Mouse (Mus musculus): ENCODE measurements at regions not wholly inside any gene's neighbourhood (a gene's known extent, or its start where the extent isn't known, plus 50 kb on each side); places are given as distances from the start of the nearest gene placed in this dataset.
"Not testable (repeated sequence)": the region's sequence is repeated elsewhere in the genome, so short reads cannot be mapped to it uniquely, and the experiment has no call there.

- no peak for DNase-seq (ENCODE audit: low spot score in 2 of 2)
- intact Hi-C loops (cut with DNase I) = no loop called here
Measured at GRCm38 (mm10) chr15:60333573-60334306, 317.3 kb upstream of the 4933412E24Rik start.

- intact Hi-C loops (cut with DNase I) = no loop called here
- DNase-seq (ENCODE audit: low spot score in 2 of 2) = no peak
Measured at GRCm38 (mm10) chr15:60317577-60317976, 301.2 kb upstream of the 4933412E24Rik start.

- intact Hi-C loops (cut with DNase I) = no loop called here
- peak in 1 of 2 experiments; percentile 63 for DNase-seq (ENCODE audit: low spot score in 2 of 2)
Measured at GRCm38 (mm10) chr15:60315210-60315609, 298.8 kb upstream of the 4933412E24Rik start.

GRCm38 (mm10) chr15:60309909-60310308 is 293.5 kb upstream of the 4933412E24Rik start:
- intact Hi-C loops (cut with DNase I) = loop anchor here (2.0 kb wide), 1 partner anchor 213 kb away; no protein-coding TSS in a partner anchor
- DNase-seq (ENCODE audit: low spot score in 2 of 2) = peak; percentile 41 to 87

- peak in 1 of 2 experiments; percentile 19 for DNase-seq (ENCODE audit: low spot score in 2 of 2)
- intact Hi-C loops (cut with DNase I) = no loop called here
Measured at GRCm38 (mm10) chr15:60308968-60309367, 292.6 kb upstream of the 4933412E24Rik start.

GRCm38 (mm10) chr15:60308126-60308525 is 291.7 kb upstream of the 4933412E24Rik start:
- peak in 1 of 2 experiments; percentile 62 for DNase-seq (ENCODE audit: low spot score in 2 of 2)
- intact Hi-C loops (cut with DNase I) = no loop called here

GRCm38 (mm10) chr15:60303501-60303900 is 287.1 kb upstream of the 4933412E24Rik start:
- no peak for DNase-seq (ENCODE audit: low spot score in 2 of 2)
- intact Hi-C loops (cut with DNase I) = no loop called here

- intact Hi-C loops (cut with DNase I) = no loop called here
- no peak for DNase-seq (ENCODE audit: low spot score in 2 of 2)
Measured at GRCm38 (mm10) chr15:60301939-60302338, 285.5 kb upstream of the 4933412E24Rik start.

- intact Hi-C loops (cut with DNase I) = no loop called here
- DNase-seq (ENCODE audit: low spot score in 2 of 2) = no peak
Measured at GRCm38 (mm10) chr15:60285321-60285720, 268.9 kb upstream of the 4933412E24Rik start.

- DNase-seq (ENCODE audit: low spot score in 2 of 2) = no peak
- intact Hi-C loops (cut with DNase I) = no loop called here
Measured at GRCm38 (mm10) chr15:60280378-60280777, 264.0 kb upstream of the 4933412E24Rik start.

- DNase-seq (ENCODE audit: low spot score in 2 of 2) = not testable (repeated sequence)
- intact Hi-C loops (cut with DNase I) = loop anchor here (5.0 kb wide), 1 partner anchor 156 kb away; no protein-coding TSS in a partner anchor
Measured at GRCm38 (mm10) chr15:60253661-60254060, 237.2 kb upstream of the 4933412E24Rik start.

GRCm38 (mm10) chr15:60226335-60226938 is 210.0 kb upstream of the 4933412E24Rik start:
- no peak for DNase-seq (ENCODE audit: low spot score in 2 of 2)
- intact Hi-C loops (cut with DNase I) = no loop called here

- no peak for DNase-seq (ENCODE audit: low spot score in 2 of 2)
- intact Hi-C loops (cut with DNase I) = no loop called here
Measured at GRCm38 (mm10) chr15:60195070-60195469, 178.7 kb upstream of the 4933412E24Rik start.

GRCm38 (mm10) chr15:60193157-60193556 is 176.7 kb upstream of the 4933412E24Rik start:
- peak in 1 of 2 experiments; percentile 13 for DNase-seq (ENCODE audit: low spot score in 2 of 2)
- intact Hi-C loops (cut with DNase I) = no loop called here

- intact Hi-C loops (cut with DNase I) = no loop called here
- no peak for DNase-seq (ENCODE audit: low spot score in 2 of 2)
Measured at GRCm38 (mm10) chr15:60187002-60187715, 170.7 kb upstream of the 4933412E24Rik start.

- peak in 1 of 2 experiments; percentile 79 for DNase-seq (ENCODE audit: low spot score in 2 of 2)
- intact Hi-C loops (cut with DNase I) = no loop called here
Measured at GRCm38 (mm10) chr15:60141554-60142070, 125.2 kb upstream of the 4933412E24Rik start.

- intact Hi-C loops (cut with DNase I) = no loop called here
- no peak for DNase-seq (ENCODE audit: low spot score in 2 of 2)
Measured at GRCm38 (mm10) chr15:60136671-60137070, 120.3 kb upstream of the 4933412E24Rik start.

- intact Hi-C loops (cut with DNase I) = no loop called here
Measured at GRCm38 (mm10) chr15:60134515-60134914, 118.1 kb upstream of the 4933412E24Rik start.

GRCm38 (mm10) chr15:60132701-60133100 is 116.3 kb upstream of the 4933412E24Rik start:
- DNase-seq (ENCODE audit: low spot score in 2 of 2) = no peak

More at GRCm38 (mm10) chr15:60134515-60134914, 118.1 kb upstream of the 4933412E24Rik start:
- no peak for DNase-seq (ENCODE audit: low spot score in 2 of 2)

GRCm38 (mm10) chr15:60124461-60124860 is 108.0 kb upstream of the 4933412E24Rik start:
- DNase-seq (ENCODE audit: low spot score in 2 of 2) = no peak
- intact Hi-C loops (cut with DNase I) = no loop called here

More at GRCm38 (mm10) chr15:60132701-60133100, 116.3 kb upstream of the 4933412E24Rik start:
- intact Hi-C loops (cut with DNase I) = no loop called here
